ENCODE assay signal across 12 mouse cellular contexts in genomic region chr2:180236500-180236899, GRCm38 (mm10). TPM values are rescaled to one million over a fixed set of nuclear protein-coding genes. Genes with fewer than 3 reads are reported as not detected.
DNase-seq lines count a peak whose midpoint lies in the region; ATAC-seq and TF ChIP-seq lines count a peak whose summit lies in the region.
"Had no signal": no experiment of that assay in that cellular context is flagged by ENCODE, and none has a peak within 500 bp of the region (broad histone marks: within the 10 kb centered on the region; RNA-seq: fewer than 3 reads in every experiment).

No protein-coding gene starts in this region.

- H3K27me3 ChIP-seq in kidney, embryonic 15.5 days, result no peaks in the 10 kb centered on the region
- H3K27me3 ChIP-seq in liver, embryonic 16.5 days (ENCODE audit: control insufficient read depth, insufficient read depth, low read depth, low read length), result no peaks in the 10 kb centered on the region
- no peaks in the 10 kb centered on the region for H3K27me3 ChIP-seq in midbrain, embryonic 10.5 days (ENCODE audit: low read depth, poor library complexity, severe bottlenecking)
- no peaks in the 10 kb centered on the region for H3K27me3 ChIP-seq in cerebellum, adult 2 months (ENCODE audit: control insufficient read depth, insufficient read depth, low read length)
- H3K27me3 ChIP-seq: neural tube, embryonic 12.5 days had no signal

- no peak overlapping the region for H3K4me2 ChIP-seq in kidney, embryonic 15.5 days
- peak overlapping the region; percentile 52 for H3K4me2 ChIP-seq in liver, embryonic 16.5 days (ENCODE audit: low read depth, low read length)
- H3K4me2 ChIP-seq: neural tube, embryonic 12.5 days had no signal

- ATAC-seq in kidney, embryonic 15.5 days (replicated peaks; ENCODE audit: low FRiP score), result no peak
- peak; percentile 72 for ATAC-seq in liver, embryonic 16.5 days (ENCODE audit: low read depth)

- peak overlapping the region; percentile 87 for H3K27ac ChIP-seq in kidney, embryonic 15.5 days
- H3K27ac ChIP-seq in liver, embryonic 16.5 days (ENCODE audit: low read length), result peak overlapping the region; percentile 87
- no peak overlapping the region for H3K27ac ChIP-seq in midbrain, embryonic 10.5 days (replicated peaks)
- H3K27ac ChIP-seq in cerebellum, adult 2 months (ENCODE audit: insufficient read depth, low read length), result no peak overlapping the region
- H3K27ac ChIP-seq: neural tube, embryonic 12.5 days had no signal

- TF ChIP-seq CTCF in cerebellum, adult 2 months (IDR thresholded peaks at IDR 0.05; ENCODE audit: borderline replicate concordance, insufficient read depth, low read depth, low read length), result no peak

- WGBS in kidney, embryonic 15.5 days, result 46% methylated on average over 3 of the region's 3 CpGs
- 25% methylated on average over 3 of the region's 3 CpGs for WGBS in liver, embryonic 16.5 days (ENCODE audit: insufficient replicate concordance)
- 68% methylated on average over 3 of the region's 3 CpGs for WGBS in midbrain, embryonic 10.5 days
- 53% methylated on average over 3 of the region's 3 CpGs for WGBS in cerebellum, adult 2 months

- H3K36me3 ChIP-seq in kidney, embryonic 15.5 days, result no peaks in the 10 kb centered on the region
- H3K36me3 ChIP-seq in liver, embryonic 16.5 days (ENCODE audit: control insufficient read depth, insufficient read depth), result no peaks in the 10 kb centered on the region
- H3K36me3 ChIP-seq in midbrain, embryonic 10.5 days, result no peaks in the 10 kb centered on the region
- H3K36me3 ChIP-seq: neural tube, embryonic 12.5 days had no signal

- H3K4me3 ChIP-seq in kidney, embryonic 15.5 days (replicated peaks), result no peak overlapping the region
- H3K4me3 ChIP-seq in liver, embryonic 16.5 days (ENCODE audit: low read depth, low read length), result peak overlapping the region; percentile 20
- no peak overlapping the region for H3K4me3 ChIP-seq in midbrain, embryonic 10.5 days
- H3K4me3 ChIP-seq in cerebellum, adult 2 months (replicated peaks; ENCODE audit: insufficient read depth, low read depth, low read length), result no peak overlapping the region
- H3K4me3 ChIP-seq: neural tube, embryonic 12.5 days had no signal

- H3K4me1 ChIP-seq in kidney, embryonic 15.5 days, result peaks cover 40% of the 10 kb centered on the region
- H3K4me1 ChIP-seq in liver, embryonic 16.5 days (ENCODE audit: control insufficient read depth, low read depth, low read length), result peaks cover 36% of the 10 kb centered on the region
- peaks cover 8% of the 10 kb centered on the region for H3K4me1 ChIP-seq in midbrain, embryonic 10.5 days
- no peaks in the 10 kb centered on the region for H3K4me1 ChIP-seq in cerebellum, adult 2 months (ENCODE audit: control insufficient read depth, insufficient read depth, low read length)

- H3K9ac ChIP-seq in kidney, embryonic 15.5 days, result no peak overlapping the region
- H3K9ac ChIP-seq in liver, embryonic 16.5 days (ENCODE audit: low read depth, low read length), result peak overlapping the region; percentile 49
- H3K9ac ChIP-seq: neural tube, embryonic 12.5 days had no signal

- no peak for TF ChIP-seq POLR2A in cerebellum, adult 2 months (IDR thresholded peaks at IDR 0.05; ENCODE audit: borderline replicate concordance, insufficient read depth, low read length)

- no peak for DNase-seq in kidney, adult 8-10 months
- peak; percentile 52 for DNase-seq in R1 (ENCODE audit: low read depth, low spot score)
- peak; percentile 79 for DNase-seq in gonadal fat pad, adult 2 months (ENCODE audit: low read depth)
- DNase-seq in right cerebral cortex, adult 2 months (ENCODE audit: low spot score in 2 of 2), result no peak
- DNase-seq in midbrain, embryonic 10.5 days (ENCODE audit: low spot score), result no peak
- no peak for DNase-seq in cerebellum, adult 2 months
- DNase-seq: right cerebral cortex, postnatal 25 days had no signal

- no peaks in the 10 kb centered on the region for H3K9me3 ChIP-seq in kidney, embryonic 15.5 days (replicated peaks)
- H3K9me3 ChIP-seq in liver, embryonic 16.5 days (replicated peaks; ENCODE audit: control insufficient read depth, low read length), result no peaks in the 10 kb centered on the region
- no peaks in the 10 kb centered on the region for H3K9me3 ChIP-seq in midbrain, embryonic 10.5 days (replicated peaks)
- H3K9me3 ChIP-seq: neural tube, embryonic 12.5 days had no signal

RNA-seq across cellular contexts. Expression of gene Lama5, which starts 10.8 kb away (rescaled TPM):
- polyA plus RNA-seq in kidney, embryonic 15.5 days (2015; fragmentation: Nextera tagmentation; extraction: Ambion mirVana), result 40.6 and 46.7 TPM in 2 replicates
- 43.9 and 61.8 TPM in 2 replicates for polyA plus RNA-seq in gonadal fat pad, adult 2 months (2012; rRNA removed)
- 2.0 and 2.6 TPM in 2 replicates for polyA plus RNA-seq in liver, embryonic 16.5 days (2015; fragmentation: Nextera tagmentation; extraction: Ambion mirVana)
- polyA plus RNA-seq in midbrain, embryonic 10.5 days (2016; fragmentation: Nextera tagmentation; extraction: Ambion mirVana), result 5.3 and 6.4 TPM in 2 replicates
- polyA plus RNA-seq in cerebellum, adult 2 months (2012; rRNA removed), result 6.4 and 7.0 TPM in 2 replicates

RNA-seq across cellular contexts. Expression of gene Rps21, which starts 20.7 kb away (rescaled TPM):
- polyA plus RNA-seq in kidney, embryonic 15.5 days (2015; fragmentation: Nextera tagmentation; extraction: Ambion mirVana), result 637 and 713 TPM in 2 replicates
- 3,429 and 4,309 TPM in 2 replicates for polyA plus RNA-seq in gonadal fat pad, adult 2 months (2012; rRNA removed)
- polyA plus RNA-seq in liver, embryonic 16.5 days (2015; fragmentation: Nextera tagmentation; extraction: Ambion mirVana), result 262 and 314 TPM in 2 replicates
- 409 and 515 TPM in 2 replicates for polyA plus RNA-seq in midbrain, embryonic 10.5 days (2016; fragmentation: Nextera tagmentation; extraction: Ambion mirVana)
- polyA plus RNA-seq in cerebellum, adult 2 months (2012; rRNA removed), result 1,729 and 1,776 TPM in 2 replicates

RNA-seq across cellular contexts. Expression of gene Cables2, which starts 36.8 kb away (rescaled TPM):
- 11.8 and 12.3 TPM in 2 replicates for polyA plus RNA-seq in kidney, embryonic 15.5 days (2015; fragmentation: Nextera tagmentation; extraction: Ambion mirVana)
- 30.8 and 33.2 TPM in 2 replicates for polyA plus RNA-seq in gonadal fat pad, adult 2 months (2012; rRNA removed)
- 1.3 and 1.7 TPM in 2 replicates for polyA plus RNA-seq in liver, embryonic 16.5 days (2015; fragmentation: Nextera tagmentation; extraction: Ambion mirVana)
- 12.1 and 14.0 TPM in 2 replicates for polyA plus RNA-seq in midbrain, embryonic 10.5 days (2016; fragmentation: Nextera tagmentation; extraction: Ambion mirVana)
- polyA plus RNA-seq in cerebellum, adult 2 months (2012; rRNA removed), result 46.3 and 51.7 TPM in 2 replicates

RNA-seq across cellular contexts. Expression of gene Rbbp8nl, which starts 53.2 kb away (rescaled TPM):
- 0.84 and 0.87 TPM in 2 replicates for polyA plus RNA-seq in kidney, embryonic 15.5 days (2015; fragmentation: Nextera tagmentation; extraction: Ambion mirVana)
- 3.6 and 4.2 TPM in 2 replicates for polyA plus RNA-seq in gonadal fat pad, adult 2 months (2012; rRNA removed)
- polyA plus RNA-seq in liver, embryonic 16.5 days (2015; fragmentation: Nextera tagmentation; extraction: Ambion mirVana), result not detected in 2 replicates
- polyA plus RNA-seq in midbrain, embryonic 10.5 days (2016; fragmentation: Nextera tagmentation; extraction: Ambion mirVana), result 0.11 TPM in 1 of 2 replicates, not detected in the other
- polyA plus RNA-seq in cerebellum, adult 2 months (2012; rRNA removed), result not detected in 2 replicates
- polyA plus RNA-seq: heart, postnatal 0 days; testis, adult 2 months had no signal

Comparison
In these comparisons a context has a peak if more than half of its experiments do, and no peak if none do; other contexts are left out.
1. H3K27ac ChIP-seq: peak in kidney, embryonic 15.5 days (single experiment) and liver, embryonic 16.5 days (single experiment); none in midbrain, embryonic 10.5 days (single experiment) and cerebellum, adult 2 months (single experiment).
2. DNase-seq: peak in R1 (single experiment) and gonadal fat pad, adult 2 months (single experiment); none in kidney, adult 8-10 months (0 of 2), right cerebral cortex, adult 2 months (0 of 2), midbrain, embryonic 10.5 days (single experiment) and cerebellum, adult 2 months (0 of 2).